Mouse (Mus musculus) hindbrain, embryonic 13.5 days (tissue): Measurements from ENCODE around the gene Vezf1. TPM values are rescaled to one million over a fixed set of nuclear protein-coding genes. Genes with fewer than 3 reads are reported as not detected.

Source experiments
- ATAC-seq: fragments of 200-750 bp; cut with Nextera tagmentation; 2 replicates; pipeline ENCODE4 v1.8.0; 2017; ENCODE audit warnings: moderate TSS enrichment; ENCODE audit not compliant: low FRiP score
- H3K27ac ChIP-seq: fragments of 300-500 bp; sonication (generic); 2 replicates; pipeline ENCODE4 v1.5.1; 2015; ENCODE audit warnings: inconsistent platforms, mild to moderate bottlenecking, moderate library complexity
- H3K27me3 ChIP-seq: fragments of 300-500 bp; sonication (generic); 2 replicates; pipeline ENCODE4 v1.6.1; 2015; ENCODE audit warnings: mild to moderate bottlenecking, inconsistent platforms
- H3K36me3 ChIP-seq: fragments of 300-500 bp; sonication (generic); 2 replicates; pipeline ENCODE4 v1.6.1; 2015; ENCODE audit warnings: mild to moderate bottlenecking, inconsistent platforms
- H3K4me1 ChIP-seq: fragments of 300-500 bp; sonication (generic); replicated peaks from 2 replicates; pipeline ENCODE4 v1.6.1; 2015; ENCODE audit warnings: inconsistent platforms
- H3K4me2 ChIP-seq: fragments of 300-500 bp; sonication (generic); 2 replicates; pipeline ENCODE4 v1.6.1; 2015; ENCODE audit warnings: inconsistent platforms, mild to moderate bottlenecking, moderate library complexity
- H3K4me3 ChIP-seq: fragments of 300-500 bp; sonication (generic); 2 replicates; pipeline ENCODE4 v1.5.1; 2015; ENCODE audit warnings: mild to moderate bottlenecking, inconsistent platforms
- H3K9ac ChIP-seq: fragments of 300-500 bp; sonication (generic); 2 replicates; pipeline ENCODE4 v1.6.1; 2015; ENCODE audit warnings: mild to moderate bottlenecking, inconsistent platforms
- H3K9me3 ChIP-seq: fragments of 300-500 bp; sonication (generic); 2 replicates; pipeline ENCODE4 v1.6.1; 2016; ENCODE audit warnings: inconsistent platforms
- WGBS: fragments of 180-500 bp; shearing (Covaris S2); methylation state at CpG from one replicate; pipeline ENCODE4 v1.1.7; 2015; 5-methylcytosine and 5-hydroxymethylcytosine counted together
- polyA plus RNA-seq: library from polyadenylated mRNA; unstranded; fragments of >200 nt; fragmentation: Nextera tagmentation; extraction: Ambion mirVana; gene quantifications from 2 replicates; pipeline ENCODE4 v1.2.1, GENCODE M21; 2015

The Vezf1 gene
- polyA plus RNA-seq, 1 experiment from 2014 or later, result 53.9 TPM

GRCm38 (mm10) chr11:88086737-88087627 lies 18.9 kb downstream of the Vezf1 start:
- H3K27ac ChIP-seq, result peak overlapping the region; percentile 84
- peaks cover 19% of the 10 kb centered on the region for H3K4me1 ChIP-seq
- H3K27me3 ChIP-seq, result no peaks in the 10 kb centered on the region
- ATAC-seq, result peak; percentile 97
- H3K36me3 ChIP-seq, result peaks cover 23% of the 10 kb centered on the region
- H3K9ac ChIP-seq, result peak overlapping the region; percentile 51
- peak overlapping the region; percentile 62 for H3K4me2 ChIP-seq
- 7% methylated on average over 25 of the region's 25 CpGs for WGBS
- H3K4me3 ChIP-seq, result peak overlapping the region; percentile 32
- H3K9me3 ChIP-seq, result no peaks in the 10 kb centered on the region

GRCm38 (mm10) chr11:88089150-88089549 lies 21.1 kb downstream of the Vezf1 start:
- H3K4me2 ChIP-seq, result no peak overlapping the region
- H3K4me1 ChIP-seq, result peaks cover 18% of the 10 kb centered on the region
- ATAC-seq, result no peak
- 75% methylated on average over 5 of the region's 5 CpGs for WGBS
- H3K27me3 ChIP-seq, result no peaks in the 10 kb centered on the region
- no peak overlapping the region for H3K9ac ChIP-seq
- H3K4me3 ChIP-seq, result no peak overlapping the region
- no peak overlapping the region for H3K27ac ChIP-seq
- H3K9me3 ChIP-seq, result no peaks in the 10 kb centered on the region
- peaks cover 6% of the 10 kb centered on the region for H3K36me3 ChIP-seq

GRCm38 (mm10) chr11:88090293-88090692 lies 22.2 kb downstream of the Vezf1 start:
- no peak overlapping the region for H3K9ac ChIP-seq
- 75% methylated on average over 5 of the region's 5 CpGs for WGBS
- H3K4me1 ChIP-seq, result peaks cover 18% of the 10 kb centered on the region
- no peaks in the 10 kb centered on the region for H3K27me3 ChIP-seq
- H3K4me3 ChIP-seq, result no peak overlapping the region
- no peaks in the 10 kb centered on the region for H3K9me3 ChIP-seq
- no peak for ATAC-seq
- no peak overlapping the region for H3K27ac ChIP-seq
- H3K36me3 ChIP-seq, result no peaks in the 10 kb centered on the region
- H3K4me2 ChIP-seq, result no peak overlapping the region

- Histone ChIP-seq H3K9me3 (no peaks in the 10 kb centered on the region), H3K4me3 (no peak overlapping the region), H3K4me2 (no peak overlapping the region), H3K27ac (no peak overlapping the region), H3K27me3 (peaks cover 6% of the 10 kb centered on the region), H3K36me3 (no peaks in the 10 kb centered on the region), H3K9ac (no peak overlapping the region), H3K4me1 (peaks cover 10% of the 10 kb centered on the region)
- ATAC-seq, result no peak
- WGBS, result 87% methylated on average over 1 of the region's 1 CpGs
Measured at GRCm38 (mm10) chr11:88091949-88092348, 23.9 kb downstream of the Vezf1 start.

GRCm38 (mm10) chr11:88097173-88097572 lies 29.1 kb downstream of the Vezf1 start:
- WGBS, result 30% methylated on average over 4 of the region's 4 CpGs

GRCm38 (mm10) chr11:88098021-88098729 lies 30.1 kb downstream of the Vezf1 start, which contains the start of gene Cuedc1:
Gene Cuedc1 (plus strand): TSS chr11:88098058.
- no peaks in the 10 kb centered on the region for H3K9me3 ChIP-seq
- no peaks in the 10 kb centered on the region for H3K36me3 ChIP-seq
- no peak for ATAC-seq
- H3K27ac ChIP-seq, result peak within 1 kb of the TSS; percentile 92
- peak within 1 kb of the TSS; percentile 97 for H3K9ac ChIP-seq
- peak within 1 kb of the TSS; percentile 84 for H3K4me3 ChIP-seq
- H3K4me1 ChIP-seq, result peaks cover 45% of the 10 kb centered on the region
- H3K4me2 ChIP-seq, result peak within 1 kb of the TSS; percentile 77
- peaks cover 15% of the 10 kb centered on the region for H3K27me3 ChIP-seq
- WGBS, result 26% methylated on average over 17 of the region's 17 CpGs

More at GRCm38 (mm10) chr11:88097173-88097572, 29.1 kb downstream of the Vezf1 start:
- Histone ChIP-seq H3K4me2 (peak overlapping the region; percentile 77; the same call in 1 of the 2 replicates), H3K4me3 (peak overlapping the region; percentile 84; the same call in 1 of the 2 replicates), H3K9ac (peak overlapping the region; percentile 43; the same call in 1 of the 2 replicates), H3K36me3 (no peaks in the 10 kb centered on the region), H3K27ac (no peak overlapping the region), H3K9me3 (no peaks in the 10 kb centered on the region), H3K4me1 (peaks cover 45% of the 10 kb centered on the region), H3K27me3 (peaks cover 15% of the 10 kb centered on the region)
- ATAC-seq, result no peak

GRCm38 (mm10) chr11:88098787-88099598 lies 30.9 kb downstream of the Vezf1 start:
- H3K36me3 ChIP-seq, result no peaks in the 10 kb centered on the region
- no peaks in the 10 kb centered on the region for H3K9me3 ChIP-seq
- peak; percentile 76 for ATAC-seq
- H3K4me2 ChIP-seq, result peak overlapping the region; percentile 77
- peaks cover 45% of the 10 kb centered on the region for H3K4me1 ChIP-seq
- under 1% methylated on average over 82 of the region's 95 CpGs for WGBS
- peak overlapping the region; percentile 97 for H3K9ac ChIP-seq
- H3K4me3 ChIP-seq, result peak overlapping the region; percentile 84
- peaks cover 15% of the 10 kb centered on the region for H3K27me3 ChIP-seq
- H3K27ac ChIP-seq, result peak overlapping the region; percentile 92

- H3K4me2 ChIP-seq, result peak overlapping the region; percentile 77
- H3K9me3 ChIP-seq, result no peaks in the 10 kb centered on the region
- under 1% methylated on average over 33 of the region's 38 CpGs for WGBS
- peak overlapping the region; percentile 92 for H3K27ac ChIP-seq
- H3K27me3 ChIP-seq, result peaks cover 15% of the 10 kb centered on the region
- H3K9ac ChIP-seq, result peak overlapping the region; percentile 97
- peaks cover 45% of the 10 kb centered on the region for H3K4me1 ChIP-seq
- no peaks in the 10 kb centered on the region for H3K36me3 ChIP-seq
- H3K4me3 ChIP-seq, result peak overlapping the region; percentile 84
- ATAC-seq, result peak; percentile 32
Measured at GRCm38 (mm10) chr11:88099599-88100023, 31.5 kb downstream of the Vezf1 start.

GRCm38 (mm10) chr11:88100170-88100569 lies 32.1 kb downstream of the Vezf1 start:
- peak overlapping the region; percentile 97 for H3K9ac ChIP-seq
- H3K36me3 ChIP-seq, result no peaks in the 10 kb centered on the region
- peaks cover 45% of the 10 kb centered on the region for H3K4me1 ChIP-seq
- no peaks in the 10 kb centered on the region for H3K9me3 ChIP-seq
- H3K4me3 ChIP-seq, result peak overlapping the region; percentile 84
- peak overlapping the region; percentile 77 for H3K4me2 ChIP-seq
- ATAC-seq, result peak; percentile 44; the same call in 1 of the 2 replicates
- peak overlapping the region; percentile 53 for H3K27ac ChIP-seq
- WGBS, result 35% methylated on average over 4 of the region's 4 CpGs
- peaks cover 15% of the 10 kb centered on the region for H3K27me3 ChIP-seq

GRCm38 (mm10) chr11:88103214-88103941 lies 35.3 kb downstream of the Vezf1 start:
- Histone ChIP-seq H3K27ac (no peak overlapping the region), H3K4me1 (peaks cover 53% of the 10 kb centered on the region), H3K27me3 (no peaks in the 10 kb centered on the region), H3K36me3 (no peaks in the 10 kb centered on the region), H3K9me3 (no peaks in the 10 kb centered on the region), H3K9ac (no peak overlapping the region), H3K4me2 (no peak overlapping the region), H3K4me3 (no peak overlapping the region)
- no peak for ATAC-seq
- 89% methylated on average over 19 of the region's 19 CpGs for WGBS
